Mouse (Mus musculus): ENCODE data around the gene Map1s. TPM values are rescaled to one million over a fixed set of nuclear protein-coding genes. Genes with fewer than 3 reads are reported as not detected.

Map1s gene
- polyA plus RNA-seq, 1 experiment from 2014 or later, result 26.0 TPM

GRCm38 (mm10) chr8:70913523-70913922, 7.8 kb downstream of the Map1s start:
- peaks cover 50% of the 10 kb centered on the region for H3K36me3 ChIP-seq (ENCODE audit: control insufficient read depth, insufficient read depth, low read length)
- no peaks in the 10 kb centered on the region for H3K9me3 ChIP-seq (replicated peaks; ENCODE audit: control insufficient read depth, low read length)
- no peak overlapping the region for H3K27ac ChIP-seq (ENCODE audit: low read depth, low read length)
- no peak for ATAC-seq (replicated peaks; ENCODE audit: insufficient number of reproducible peaks, low FRiP score, low TSS enrichment)
- no peak overlapping the region for H3K4me3 ChIP-seq (ENCODE audit: low read depth, low read length)
- 94% methylated on average over 26 of the region's 26 CpGs for WGBS (ENCODE audit: insufficient replicate concordance)
- no peaks in the 10 kb centered on the region for H3K4me1 ChIP-seq (ENCODE audit: control insufficient read depth, insufficient read depth, low read length)
- no peaks in the 10 kb centered on the region for H3K27me3 ChIP-seq (ENCODE audit: control insufficient read depth, insufficient read depth, low read length)
- H3K4me2 ChIP-seq, result no peak overlapping the region
- no peak overlapping the region for H3K9ac ChIP-seq (ENCODE audit: low read depth, low read length)

DNA sequence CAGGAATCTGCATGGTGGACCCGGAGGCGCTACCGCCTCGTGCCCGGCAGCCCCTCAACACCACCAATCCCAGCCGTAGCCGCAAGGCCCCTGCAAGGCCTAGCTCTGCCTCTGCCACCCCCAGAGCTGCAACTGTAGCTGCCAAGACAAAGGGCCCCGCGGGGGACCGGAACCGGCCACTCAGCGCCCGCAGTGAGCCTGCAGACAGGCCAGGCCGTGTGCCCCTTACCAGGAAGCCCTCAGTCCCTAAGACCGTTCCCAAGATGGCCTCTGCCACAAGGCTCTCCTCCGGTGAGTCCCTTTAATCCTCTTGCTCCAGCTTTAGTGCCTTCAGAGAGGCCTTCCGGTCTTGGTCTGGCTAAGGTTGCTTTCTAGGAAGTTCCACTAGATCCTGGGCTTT, 9.0 kb downstream of the Map1s start:
- no peak overlapping the region for H3K4me2 ChIP-seq
- ATAC-seq (replicated peaks; ENCODE audit: insufficient number of reproducible peaks, low FRiP score, low TSS enrichment), result no peak
- no peak overlapping the region for H3K4me3 ChIP-seq (ENCODE audit: low read depth, low read length)
- no peaks in the 10 kb centered on the region for H3K4me1 ChIP-seq (ENCODE audit: control insufficient read depth, insufficient read depth, low read length)
- no peaks in the 10 kb centered on the region for H3K27me3 ChIP-seq (ENCODE audit: control insufficient read depth, insufficient read depth, low read length)
- H3K27ac ChIP-seq (ENCODE audit: low read depth, low read length), result no peak overlapping the region
- WGBS (ENCODE audit: insufficient replicate concordance), result 94% methylated on average over 17 of the region's 17 CpGs
- no peaks in the 10 kb centered on the region for H3K9me3 ChIP-seq (replicated peaks; ENCODE audit: control insufficient read depth, low read length)
- H3K9ac ChIP-seq (ENCODE audit: low read depth, low read length), result no peak overlapping the region
- peaks cover 53% of the 10 kb centered on the region for H3K36me3 ChIP-seq (ENCODE audit: control insufficient read depth, insufficient read depth, low read length)

DNA sequence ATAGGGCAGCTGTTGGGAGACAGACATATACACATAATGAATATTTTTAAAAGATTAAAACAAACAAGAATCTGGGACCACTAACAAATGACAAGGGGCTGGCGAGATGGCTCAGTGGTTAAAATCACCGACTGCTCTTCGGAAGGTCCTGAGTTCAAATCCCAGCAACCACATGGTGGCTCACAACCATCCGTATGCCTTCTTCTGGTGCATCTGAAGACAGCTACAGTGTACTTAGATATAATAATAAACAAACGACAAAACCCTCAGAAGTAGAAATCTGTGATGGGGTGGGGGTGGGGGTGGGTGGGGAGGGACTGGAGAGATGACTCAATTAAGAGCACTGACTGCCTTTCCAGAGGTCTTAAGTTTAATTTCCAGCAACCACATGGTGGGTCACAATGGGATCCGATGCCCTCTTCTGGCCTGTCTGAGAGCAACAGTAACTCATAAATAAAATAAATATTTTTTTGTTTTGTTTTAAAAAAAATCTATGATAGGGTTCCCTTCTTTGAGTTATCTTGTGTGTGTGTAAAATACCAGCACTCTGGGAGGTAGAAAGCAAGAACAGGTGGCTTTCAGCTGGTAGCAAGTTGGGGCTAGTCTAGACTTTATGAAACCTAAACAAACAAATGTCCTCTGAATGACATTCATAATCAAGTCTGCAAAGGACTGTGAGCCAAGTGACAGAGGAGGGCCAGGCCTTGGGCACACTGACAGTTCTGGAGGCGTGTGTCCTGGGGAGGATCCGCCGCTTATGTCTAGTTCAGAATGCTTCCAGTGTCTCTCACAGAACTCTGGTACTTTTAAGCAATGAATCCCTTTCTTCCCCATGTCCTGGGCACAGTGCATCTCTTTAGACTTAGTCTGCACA, 14.6 kb downstream of the Map1s start:
- H3K27me3 ChIP-seq (ENCODE audit: control insufficient read depth, insufficient read depth, low read length), result no peaks in the 10 kb centered on the region
- peaks cover 22% of the 10 kb centered on the region for H3K36me3 ChIP-seq (ENCODE audit: control insufficient read depth, insufficient read depth, low read length)
- WGBS (ENCODE audit: insufficient replicate concordance), result 84% methylated on average over 9 of the region's 9 CpGs
- no peaks in the 10 kb centered on the region for H3K9me3 ChIP-seq (replicated peaks; ENCODE audit: control insufficient read depth, low read length)
- no peak for ATAC-seq (replicated peaks; ENCODE audit: insufficient number of reproducible peaks, low FRiP score, low TSS enrichment)
- no peak overlapping the region for H3K27ac ChIP-seq (ENCODE audit: low read depth, low read length)
- no peak overlapping the region for H3K4me2 ChIP-seq
- no peak overlapping the region for H3K4me3 ChIP-seq (ENCODE audit: low read depth, low read length)
- no peak overlapping the region for H3K9ac ChIP-seq (ENCODE audit: low read depth, low read length)
- H3K4me1 ChIP-seq (ENCODE audit: control insufficient read depth, insufficient read depth, low read length), result no peaks in the 10 kb centered on the region

GRCm38 (mm10) chr8:70924151-70924550, 18.4 kb downstream of the Map1s start:
- Histone ChIP-seq H3K4me3 (ENCODE audit: low read depth, low read length) (no peak overlapping the region), H3K27me3 (ENCODE audit: control insufficient read depth, insufficient read depth, low read length) (no peaks in the 10 kb centered on the region), H3K27ac (ENCODE audit: low read depth, low read length) (no peak overlapping the region), H3K4me1 (ENCODE audit: control insufficient read depth, insufficient read depth, low read length) (no peaks in the 10 kb centered on the region), H3K9me3 (replicated peaks; ENCODE audit: control insufficient read depth, low read length) (no peaks in the 10 kb centered on the region), H3K9ac (ENCODE audit: low read depth, low read length) (no peak overlapping the region), H3K4me2 (no peak overlapping the region), H3K36me3 (ENCODE audit: control insufficient read depth, insufficient read depth, low read length) (0 out of 2 replicates have a peak, but pooled peaks cover 3% of the 10 kb centered on the region)
- ATAC-seq (replicated peaks; ENCODE audit: insufficient number of reproducible peaks, low FRiP score, low TSS enrichment), result no peak
- WGBS (ENCODE audit: insufficient replicate concordance), result 88% methylated on average over 4 of the region's 4 CpGs

DNA sequence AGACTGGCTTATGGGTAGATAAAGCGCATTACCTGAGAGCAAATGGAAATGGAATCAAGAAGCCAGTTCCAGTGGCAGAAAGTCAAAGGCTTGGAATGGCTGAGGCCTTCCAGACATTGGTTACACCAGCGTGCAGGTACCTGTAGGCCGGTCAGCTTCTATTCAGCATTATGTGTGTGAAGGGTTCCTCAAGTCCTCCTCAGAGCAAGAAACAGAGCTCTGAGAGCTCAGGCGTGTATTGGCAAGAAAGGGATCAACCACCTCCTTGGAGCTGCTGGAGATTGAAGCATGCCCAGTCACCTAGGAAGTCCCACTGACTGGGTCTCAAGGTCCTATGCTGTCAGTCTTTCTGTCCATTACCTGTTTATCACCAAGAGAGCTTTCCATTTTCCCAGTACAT, 20.0 kb downstream of the Map1s start:
- H3K4me1 ChIP-seq (ENCODE audit: control insufficient read depth, insufficient read depth, low read length), result no peaks in the 10 kb centered on the region
- no peak for ATAC-seq (replicated peaks; ENCODE audit: insufficient number of reproducible peaks, low FRiP score, low TSS enrichment)
- no peaks in the 10 kb centered on the region for H3K27me3 ChIP-seq (ENCODE audit: control insufficient read depth, insufficient read depth, low read length)
- H3K27ac ChIP-seq (ENCODE audit: low read depth, low read length), result no peak overlapping the region
- no peak overlapping the region for H3K9ac ChIP-seq (ENCODE audit: low read depth, low read length)
- 0 out of 2 replicates have a peak, but pooled peaks cover 3% of the 10 kb centered on the region for H3K36me3 ChIP-seq (ENCODE audit: control insufficient read depth, insufficient read depth, low read length)
- 82% methylated on average over 4 of the region's 4 CpGs for WGBS (ENCODE audit: insufficient replicate concordance)
- H3K4me3 ChIP-seq (ENCODE audit: low read depth, low read length), result no peak overlapping the region
- no peak overlapping the region for H3K4me2 ChIP-seq
- no peaks in the 10 kb centered on the region for H3K9me3 ChIP-seq (replicated peaks; ENCODE audit: control insufficient read depth, low read length)

GRCm38 (mm10) chr8:70926396-70926795, 20.7 kb downstream of the Map1s start:
- Histone ChIP-seq H3K27ac (ENCODE audit: low read depth, low read length) (no peak overlapping the region), H3K9me3 (replicated peaks; ENCODE audit: control insufficient read depth, low read length) (no peaks in the 10 kb centered on the region), H3K4me1 (ENCODE audit: control insufficient read depth, insufficient read depth, low read length) (no peaks in the 10 kb centered on the region), H3K4me3 (ENCODE audit: low read depth, low read length) (no peak overlapping the region), H3K36me3 (ENCODE audit: control insufficient read depth, insufficient read depth, low read length) (0 out of 2 replicates have a peak, but pooled peaks cover under 1% of the 10 kb centered on the region), H3K9ac (ENCODE audit: low read depth, low read length) (no peak overlapping the region), H3K4me2 (no peak overlapping the region), H3K27me3 (ENCODE audit: control insufficient read depth, insufficient read depth, low read length) (no peaks in the 10 kb centered on the region)
- ATAC-seq (replicated peaks; ENCODE audit: insufficient number of reproducible peaks, low FRiP score, low TSS enrichment), result no peak
- WGBS (ENCODE audit: insufficient replicate concordance), result 89% methylated on average over 5 of the region's 5 CpGs

DNA sequence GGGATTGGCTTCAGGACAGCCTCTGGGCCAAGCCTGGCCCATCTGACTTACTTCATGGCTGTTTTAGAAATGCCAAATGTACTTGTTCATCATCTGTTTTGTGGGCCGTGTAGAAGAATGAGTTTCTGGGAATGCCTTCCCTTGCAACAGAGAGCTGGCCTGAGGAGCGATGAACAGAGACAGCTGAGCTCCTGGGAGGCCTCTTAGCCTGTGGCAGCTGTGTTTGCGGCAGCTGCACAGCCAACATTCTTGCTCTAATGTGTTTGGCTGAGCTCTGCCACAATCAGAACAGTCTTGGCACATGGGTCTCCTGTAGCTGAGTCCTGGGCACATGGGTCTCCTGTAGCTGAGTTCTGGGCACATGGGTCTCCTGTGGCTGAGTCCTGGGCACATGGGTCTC, 22.4 kb downstream of the Map1s start:
- Histone ChIP-seq H3K4me2 (no peak overlapping the region), H3K9ac (ENCODE audit: low read depth, low read length) (no peak overlapping the region), H3K27me3 (ENCODE audit: control insufficient read depth, insufficient read depth, low read length) (no peaks in the 10 kb centered on the region), H3K4me1 (ENCODE audit: control insufficient read depth, insufficient read depth, low read length) (no peaks in the 10 kb centered on the region), H3K9me3 (replicated peaks; ENCODE audit: control insufficient read depth, low read length) (no peaks in the 10 kb centered on the region), H3K36me3 (ENCODE audit: control insufficient read depth, insufficient read depth, low read length) (no peaks in the 10 kb centered on the region), H3K4me3 (ENCODE audit: low read depth, low read length) (no peak overlapping the region), H3K27ac (ENCODE audit: low read depth, low read length) (no peak overlapping the region)
- ATAC-seq (replicated peaks; ENCODE audit: insufficient number of reproducible peaks, low FRiP score, low TSS enrichment), result no peak
- WGBS (ENCODE audit: insufficient replicate concordance), result 84% methylated on average over 3 of the region's 3 CpGs

GRCm38 (mm10) chr8:70928778-70929322, 23.1 kb downstream of the Map1s start:
- H3K9ac ChIP-seq (ENCODE audit: low read depth, low read length), result no peak overlapping the region
- no peaks in the 10 kb centered on the region for H3K9me3 ChIP-seq (replicated peaks; ENCODE audit: control insufficient read depth, low read length)
- H3K4me3 ChIP-seq (ENCODE audit: low read depth, low read length), result no peak overlapping the region
- no peaks in the 10 kb centered on the region for H3K27me3 ChIP-seq (ENCODE audit: control insufficient read depth, insufficient read depth, low read length)
- no peaks in the 10 kb centered on the region for H3K4me1 ChIP-seq (ENCODE audit: control insufficient read depth, insufficient read depth, low read length)
- H3K36me3 ChIP-seq (ENCODE audit: control insufficient read depth, insufficient read depth, low read length), result no peaks in the 10 kb centered on the region
- no peak overlapping the region for H3K4me2 ChIP-seq
- ATAC-seq (replicated peaks; ENCODE audit: insufficient number of reproducible peaks, low FRiP score, low TSS enrichment), result no peak
- H3K27ac ChIP-seq (ENCODE audit: low read depth, low read length), result no peak overlapping the region
- 60% methylated on average over 5 of the region's 5 CpGs for WGBS (ENCODE audit: insufficient replicate concordance)

DNA sequence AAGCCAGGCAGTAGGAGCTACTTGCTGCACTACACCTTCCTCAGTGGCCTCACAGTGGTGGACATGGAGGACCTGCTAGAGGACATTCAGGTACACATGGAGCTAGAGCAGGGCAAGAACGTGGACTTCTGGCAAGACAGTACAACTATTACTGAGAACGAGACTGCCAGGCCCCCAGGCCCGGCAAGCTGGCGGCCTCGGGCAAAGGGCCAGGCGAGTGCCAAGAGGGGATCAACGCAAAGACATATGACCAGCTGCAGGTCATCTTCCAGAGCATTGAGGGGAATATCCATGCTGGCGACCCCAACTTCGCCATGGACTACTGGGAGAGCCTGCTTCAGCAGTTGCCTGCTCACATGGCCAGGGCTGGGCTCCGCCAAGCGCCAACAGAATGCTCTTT, 26.0 kb downstream of the Map1s start:
- H3K4me3 ChIP-seq (ENCODE audit: low read depth, low read length), result no peak overlapping the region
- 93% methylated on average over 11 of the region's 11 CpGs for WGBS (ENCODE audit: insufficient replicate concordance)
- no peak for ATAC-seq (replicated peaks; ENCODE audit: insufficient number of reproducible peaks, low FRiP score, low TSS enrichment)
- H3K9ac ChIP-seq (ENCODE audit: low read depth, low read length), result no peak overlapping the region
- H3K27me3 ChIP-seq (ENCODE audit: control insufficient read depth, insufficient read depth, low read length), result no peaks in the 10 kb centered on the region
- H3K9me3 ChIP-seq (replicated peaks; ENCODE audit: control insufficient read depth, low read length), result no peaks in the 10 kb centered on the region
- no peak overlapping the region for H3K4me2 ChIP-seq
- H3K36me3 ChIP-seq (ENCODE audit: control insufficient read depth, insufficient read depth, low read length), result no peaks in the 10 kb centered on the region
- H3K27ac ChIP-seq (ENCODE audit: low read depth, low read length), result no peak overlapping the region
- no peaks in the 10 kb centered on the region for H3K4me1 ChIP-seq (ENCODE audit: control insufficient read depth, insufficient read depth, low read length)
